Mouse (Mus musculus): Measurements from ENCODE around the gene Slc6a13.

Slc6a13 gene

DNA sequence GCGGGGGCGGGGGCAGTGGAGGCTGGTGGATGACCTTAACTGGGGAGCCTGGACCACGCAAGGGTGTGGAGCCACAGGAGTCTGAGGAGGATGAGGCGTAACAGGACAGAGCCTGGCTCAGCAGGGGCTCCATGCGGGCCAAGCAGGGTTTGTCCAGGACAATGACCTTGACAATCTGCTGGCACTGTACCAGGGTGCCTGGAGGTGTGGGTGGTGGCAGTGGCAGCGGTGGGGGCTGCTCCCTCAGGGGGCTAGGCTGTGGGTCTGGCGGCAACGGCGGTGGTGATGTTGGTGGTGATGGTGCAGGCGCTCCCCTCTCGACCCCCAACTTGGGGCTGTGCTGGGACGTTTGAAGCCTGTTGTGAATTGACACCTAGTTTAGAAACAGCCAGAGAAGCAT lies 76.1 kb downstream of the Slc6a13 start:
- no peak for DNase-seq (ENCODE audit: low spot score in 2 of 2)

DNA sequence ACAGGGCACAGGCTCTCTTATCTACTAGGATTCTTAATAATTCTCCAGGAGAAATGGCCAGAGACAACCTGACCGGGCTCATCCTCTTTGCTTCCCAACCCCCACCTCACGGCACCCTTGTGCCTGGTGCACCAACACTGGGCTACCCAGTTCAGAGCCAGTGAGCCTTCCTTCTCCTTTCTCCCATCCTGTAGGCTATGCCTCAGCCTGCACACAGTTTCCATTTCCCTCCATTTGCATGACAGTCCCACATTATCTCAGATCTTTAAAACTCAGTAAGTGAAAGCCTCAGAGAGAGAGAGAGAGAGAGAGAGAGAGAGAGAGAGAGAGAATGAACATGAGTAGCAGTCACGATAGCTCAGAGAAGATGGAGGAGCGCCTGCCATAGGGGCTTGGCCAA lies 78.2 kb downstream of the Slc6a13 start:
- DNase-seq (ENCODE audit: low spot score in 2 of 2), result no peak

DNA sequence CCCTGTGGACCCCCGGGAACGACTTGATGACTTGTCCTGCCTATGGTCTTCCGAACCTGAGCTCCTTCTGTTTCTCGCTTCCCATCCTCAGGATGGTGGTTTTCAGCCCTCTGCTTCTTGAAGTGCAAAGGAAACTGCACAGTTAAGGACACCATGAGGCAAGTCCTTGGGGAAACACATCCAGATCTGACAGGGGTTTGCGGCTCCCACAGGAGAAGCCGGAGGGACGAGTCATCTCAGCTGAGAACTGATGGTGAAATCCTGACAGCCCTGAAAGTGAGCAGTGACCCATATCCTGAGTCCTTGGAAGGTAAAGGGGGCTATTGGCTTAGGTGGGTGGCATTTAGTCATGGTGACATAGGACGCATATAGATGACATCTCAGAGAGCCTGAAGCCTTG lies 80.5 kb downstream of the Slc6a13 start:
- DNase-seq (ENCODE audit: low spot score in 2 of 2), result no peak

DNA sequence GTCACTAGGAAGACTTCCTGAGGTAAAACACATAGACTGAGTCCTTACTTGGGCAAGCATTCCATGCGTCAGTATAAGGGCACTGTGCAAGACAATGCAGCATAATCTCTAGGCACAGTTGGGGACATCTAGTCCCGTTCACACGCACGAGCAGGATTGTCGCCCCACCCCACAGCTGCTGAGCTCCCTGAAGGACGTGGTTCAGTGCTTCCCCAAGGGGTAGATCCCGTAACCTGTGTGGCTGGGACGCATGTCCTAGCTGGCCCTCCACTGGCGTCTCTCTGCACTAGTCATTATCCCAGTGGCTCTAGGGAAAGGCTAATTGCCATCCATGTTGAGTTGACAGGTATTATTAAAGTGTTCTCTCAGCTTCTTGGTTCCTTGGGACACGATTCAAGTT lies 82.0 kb downstream of the Slc6a13 start:
- DNase-seq (ENCODE audit: low spot score in 2 of 2), result no peak

DNA sequence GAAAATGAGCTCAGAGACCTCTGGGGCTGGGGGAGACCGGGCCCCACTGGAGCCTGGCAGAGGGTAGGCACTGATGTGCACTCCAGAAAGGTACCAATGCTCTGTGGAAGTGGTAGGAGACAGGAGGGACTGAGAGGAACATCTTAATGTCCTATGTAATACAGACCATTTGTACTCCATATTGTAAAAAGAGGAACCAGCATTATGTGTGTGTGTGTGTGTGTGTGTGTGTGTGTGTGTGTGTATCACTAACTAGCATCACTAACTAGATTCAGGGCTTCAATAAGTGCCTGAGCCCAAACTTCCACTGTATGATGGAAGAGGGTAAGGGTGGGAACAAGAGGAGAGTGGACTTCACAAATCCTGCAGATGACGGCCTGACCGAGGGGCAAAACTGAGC lies 85.4 kb downstream of the Slc6a13 start:
- no peak for DNase-seq (ENCODE audit: low spot score in 2 of 2)

Measured in spleen, postnatal 14 days (tissue).